Mouse (Mus musculus): ENCODE measurements around the gene Nmnat3. TPM values are rescaled to one million over a fixed set of nuclear protein-coding genes. Genes with fewer than 3 reads are reported as not detected.

Nmnat3 gene
- total and polyA plus RNA-seq, 3 experiments, result 8.1 to 9.3 (median 9.2) TPM

DNA sequence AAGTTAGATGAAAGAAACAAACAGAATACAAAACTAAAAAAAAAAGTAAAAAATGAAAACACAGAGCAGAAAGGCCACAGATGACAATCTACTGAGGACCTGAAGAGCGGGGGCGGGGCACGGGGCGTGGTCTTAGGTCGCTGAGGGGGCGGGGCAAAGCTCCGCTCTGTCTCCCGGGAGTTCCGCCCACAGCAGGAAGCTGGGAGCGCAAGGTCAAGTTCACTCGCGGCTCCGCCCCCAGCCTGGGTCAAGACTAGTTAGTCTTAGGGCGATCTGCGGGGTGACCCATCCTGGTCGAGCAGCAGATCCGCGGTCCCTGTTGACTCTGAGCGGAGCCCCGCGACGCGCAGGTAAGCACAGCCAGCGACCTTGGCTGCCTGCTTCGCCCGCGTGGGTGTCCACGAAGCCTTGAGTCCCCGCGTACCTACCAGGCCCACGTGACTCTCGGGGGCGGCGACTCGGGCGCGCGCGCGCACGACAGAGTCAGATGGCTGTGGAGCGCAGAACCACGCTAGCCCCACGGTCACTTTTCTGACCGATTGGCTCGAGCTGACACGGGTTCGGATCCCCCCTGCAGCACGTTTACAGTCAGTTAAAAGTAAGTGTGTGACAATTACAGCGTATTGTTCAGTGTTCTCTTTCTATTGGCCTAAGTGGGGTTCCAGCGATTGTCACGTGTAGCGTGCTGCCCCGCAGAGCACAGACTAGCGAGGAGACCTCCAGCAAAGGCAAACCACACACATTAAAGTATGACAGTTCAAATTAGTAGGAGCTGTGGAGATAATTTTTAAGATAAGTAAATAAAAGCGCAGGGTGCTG lies 9.4 kb downstream of the Nmnat3 start:
- peaks cover 4% of the 10 kb centered on the region; the same call in 1 of the 2 replicates for H3K79me2 ChIP-seq (replicated peaks; ENCODE audit: control insufficient read depth, extremely low read depth, insufficient read depth, poor library complexity, severe bottlenecking)
- dilution Hi-C loops (cut with MboI; ENCODE audit: extremely low pct_ligation_motif_present, extremely low pct_unique_long_range_greater_than_20kb, low sequenced_read_pairs) (no loop called here), in situ Hi-C loops (cut with MboI; ENCODE audit: low pct_ligation_motif_present, low pct_unique_long_range_greater_than_20kb, low sequenced_read_pairs) (no loop called here)
- peak overlapping the region; percentile 62 to 93 (median 80) for H3K4me3 ChIP-seq (replicated peaks in 1 of 3; ENCODE audit: low read depth in 2 of 3, low read length in 2 of 3, poor library complexity in 1 of 3)
- peaks cover 8 to 20% of the 10 kb centered on the region in 2 experiments for H3K4me1 ChIP-seq (ENCODE audit: control insufficient read depth in 1 of 2, insufficient read depth in 2 of 2)
- peak overlapping the region; percentile 65 for H3K9ac ChIP-seq (ENCODE audit: insufficient read depth, low read depth)
- no peaks in the 10 kb centered on the region for H3K9me3 ChIP-seq (replicated peaks; ENCODE audit: low read length)
- H3K27me3 ChIP-seq (replicated peaks), result no peaks in the 10 kb centered on the region
- DNase-seq (ENCODE audit: extremely low read depth), result peak; percentile 89
- TF ChIP-seq MAZ (IDR thresholded peaks at IDR 0.05; ENCODE audit: low read depth, low read length), result no peak
- peak; percentile 55; the same call in 1 of the 2 replicates for TF ChIP-seq TCF12 (IDR thresholded peaks at IDR 0.05; ENCODE audit: low read depth, low read length)
- TF ChIP-seq JUND (conservative IDR thresholded peaks at IDR 0.05; ENCODE audit: low read depth, low read length), result no peak
- peak; percentile 79 for TF ChIP-seq SIN3A (IDR thresholded peaks at IDR 0.05; ENCODE audit: low read length)
- no peak for TF ChIP-seq MAFK (IDR thresholded peaks at IDR 0.05; ENCODE audit: insufficient replicate concordance, low read length)
- TF ChIP-seq CHD1 (IDR thresholded peaks at IDR 0.05; ENCODE audit: low read depth, low read length), result peak; percentile 45; the same call in 1 of the 2 replicates
- peak; percentile 90 for TF ChIP-seq USF1 (IDR thresholded peaks at IDR 0.05; ENCODE audit: low read depth, low read length)
- TF ChIP-seq PAX5 (IDR thresholded peaks at IDR 0.05; ENCODE audit: low read length), result no peak
- peak; percentile 75 for TF ChIP-seq NELFE (IDR thresholded peaks at IDR 0.05; ENCODE audit: low read depth, low read length)
- TF ChIP-seq ETS1 (conservative IDR thresholded peaks at IDR 0.05; ENCODE audit: low read depth, low read length), result no peak; the same call in 1 of the 2 replicates
- peak; percentile 81 for TF ChIP-seq NRF1 (IDR thresholded peaks at IDR 0.05; ENCODE audit: low read depth, low read length)
- peak; percentile 93 for TF ChIP-seq MAX (IDR thresholded peaks at IDR 0.05; ENCODE audit: low read length)
- TF ChIP-seq ZNF384 (IDR thresholded peaks at IDR 0.05; ENCODE audit: low read depth, low read length), result no peak
- TF ChIP-seq EP300 (IDR thresholded peaks at IDR 0.05; ENCODE audit: low read length), result no peak
- no peak; the same call in 1 of the 2 replicates for TF ChIP-seq IRF4 (IDR thresholded peaks at IDR 0.05; ENCODE audit: low read depth, low read length)
- peak; percentile 86 for TF ChIP-seq BHLHE40 (IDR thresholded peaks at IDR 0.05; ENCODE audit: low read depth, low read length)
- TF ChIP-seq POLR2A (IDR thresholded peaks at IDR 0.05; ENCODE audit: low read depth, low read length), result peak; percentile 82
- TF ChIP-seq MYC (IDR thresholded peaks at IDR 0.05; ENCODE audit: low read depth, low read length), result peak; percentile 87
- no peak for TF ChIP-seq TBP (conservative IDR thresholded peaks at IDR 0.05; ENCODE audit: low read depth, low read length)
- TF ChIP-seq MXI1 (IDR thresholded peaks at IDR 0.05; ENCODE audit: low read depth, low read length), result peak; percentile 91
- peak; percentile 80 for TF ChIP-seq USF2 (conservative IDR thresholded peaks at IDR 0.05; ENCODE audit: low read depth, low read length)
- peak; percentile 72 for TF ChIP-seq ELF1 (IDR thresholded peaks at IDR 0.05; ENCODE audit: low read depth, low read length)
- H3K4me2 ChIP-seq (ENCODE audit: insufficient read depth, low read depth, poor library complexity, severe bottlenecking), result peak overlapping the region; percentile 76
- peak overlapping the region; percentile 84 for H3K27ac ChIP-seq (ENCODE audit: insufficient read depth, low read depth)
- peaks cover 0 to 18% of the 10 kb centered on the region in 2 experiments for H3K36me3 ChIP-seq (replicated peaks in 1 of 2; ENCODE audit: control insufficient read depth in 1 of 2, insufficient read depth in 1 of 2, low read length in 1 of 2)

Measured in CH12.LX (cell line).